Mouse (Mus musculus): ENCODE measurements around the gene Il4i1. TPM values are rescaled to one million over a fixed set of nuclear protein-coding genes. Genes with fewer than 3 reads are reported as not detected.

Il4i1 gene
- polyA plus RNA-seq, 1 experiment from 2014 or later, result 0.69 TPM

DNA sequence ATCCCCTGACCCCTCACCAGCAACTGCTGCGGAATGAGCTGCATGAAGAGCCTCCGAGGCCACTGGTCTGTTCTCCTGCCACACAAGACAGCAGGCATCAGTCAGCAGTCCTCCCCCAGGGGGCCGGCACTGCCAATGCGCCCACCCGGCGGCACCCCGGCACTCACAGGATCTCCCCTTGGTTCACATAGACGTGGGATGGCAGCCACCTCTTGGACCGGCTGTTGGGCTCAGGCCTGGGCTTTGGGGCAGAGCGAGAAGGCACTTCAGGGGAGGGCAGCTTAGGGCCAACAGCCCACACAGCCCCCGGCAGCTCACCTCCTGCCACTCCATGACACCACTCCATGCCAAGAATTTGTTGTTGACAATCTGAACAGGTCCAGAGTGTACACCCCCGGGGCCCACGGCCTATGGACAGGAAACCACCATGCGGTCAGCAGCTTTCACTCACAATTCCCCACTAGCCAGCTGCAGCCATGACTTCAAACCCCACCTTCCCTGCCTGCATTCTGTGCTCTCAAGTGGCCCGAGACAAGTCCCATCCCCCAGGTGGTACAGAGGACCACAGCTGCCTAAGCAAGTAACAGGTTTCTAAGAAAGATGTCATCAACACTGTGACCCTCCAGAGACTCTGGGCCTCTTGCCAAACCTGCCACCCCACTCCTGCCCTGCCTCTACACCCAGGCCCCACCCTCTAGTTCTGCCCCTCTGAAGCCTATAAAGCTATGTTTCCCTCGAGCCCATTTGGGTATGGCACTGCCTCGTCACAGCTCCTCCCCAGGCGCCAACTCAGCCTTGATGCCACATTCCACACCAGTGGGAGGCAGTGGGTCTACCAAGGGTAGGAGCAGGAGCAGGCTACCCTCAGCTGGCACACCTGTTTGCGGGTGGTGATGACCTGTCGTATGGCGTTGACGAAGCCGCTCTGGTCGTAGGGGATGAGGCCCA, 48.7 kb downstream of the Il4i1 start:
- Histone ChIP-seq H3K27ac (replicated peaks) (peak overlapping the region; percentile 100), H3K4me1 (replicated peaks; ENCODE audit: control insufficient read depth, insufficient read depth) (peaks cover 23% of the 10 kb centered on the region), H3K4me3 (ENCODE audit: low read depth, low read length) (no peak overlapping the region), H3K4me2 (replicated peaks; ENCODE audit: low read depth) (no peak overlapping the region), H3K9ac (ENCODE audit: low read length) (no peak overlapping the region), H3K27me3 (ENCODE audit: control insufficient read depth, insufficient read depth, low read length) (no peaks in the 10 kb centered on the region), H3K36me3 (ENCODE audit: control insufficient read depth, insufficient read depth, low read length) (peaks cover 27% of the 10 kb centered on the region), H3K9me3 (ENCODE audit: control insufficient read depth, low read length) (no peaks in the 10 kb centered on the region)
- no peak for TF ChIP-seq EP300 (optimal IDR thresholded peaks at IDR 0.05)
- 0 out of 2 replicates have a peak, but pooled peaks have one; percentile 2 for TF ChIP-seq CTCF (IDR thresholded peaks at IDR 0.05; ENCODE audit: low read depth)
- DNase-seq (ENCODE audit: low spot score) (peak; percentile 41), ATAC-seq (ENCODE audit: low FRiP score, low TSS enrichment) (no peak)
- 74% methylated on average over 24 of the region's 24 CpGs for WGBS

DNA sequence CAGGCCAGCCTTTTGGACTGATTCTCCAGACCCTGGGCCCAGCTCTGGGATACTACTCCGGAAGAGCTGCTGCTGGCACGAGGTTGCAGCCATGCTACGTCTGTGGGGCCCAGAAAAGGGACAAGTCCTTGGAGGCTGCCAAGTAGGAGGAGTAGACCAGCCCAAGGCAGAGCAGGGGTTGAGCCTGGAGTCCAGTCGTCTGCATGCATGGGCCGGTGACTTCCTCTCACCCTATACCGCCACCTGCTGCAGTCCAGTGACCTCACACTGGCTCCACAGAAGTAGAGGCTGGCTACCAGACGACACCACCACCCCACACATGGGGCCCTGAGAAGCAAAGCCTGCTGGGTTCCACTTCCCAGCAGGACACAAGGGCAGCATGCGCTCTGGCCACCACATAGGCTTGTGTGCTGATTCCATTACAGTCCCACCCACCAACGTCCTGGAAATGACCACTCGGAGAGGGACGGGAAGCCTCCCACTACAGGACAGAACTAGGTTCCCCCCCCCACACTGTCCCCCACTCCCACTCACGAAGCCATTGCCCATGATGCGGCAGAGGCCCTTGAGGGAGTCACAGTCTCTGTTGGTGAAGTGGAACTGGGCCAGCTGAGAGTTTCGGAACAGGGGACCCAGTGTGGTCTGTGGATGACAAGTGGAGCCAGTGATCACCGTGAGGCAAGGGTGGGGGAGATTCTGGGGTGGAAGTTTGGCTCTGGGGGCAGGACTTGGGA, 50.3 kb downstream of the Il4i1 start:
- peak; percentile 87 for DNase-seq (ENCODE audit: low spot score)
- Histone ChIP-seq H3K27ac (replicated peaks) (peak overlapping the region; percentile 100), H3K4me1 (replicated peaks; ENCODE audit: control insufficient read depth, insufficient read depth) (peaks cover 23% of the 10 kb centered on the region), H3K9ac (ENCODE audit: low read length) (peak overlapping the region; percentile 41), H3K27me3 (ENCODE audit: control insufficient read depth, insufficient read depth, low read length) (no peaks in the 10 kb centered on the region), H3K4me3 (ENCODE audit: low read depth, low read length) (peak overlapping the region; percentile 12), H3K36me3 (ENCODE audit: control insufficient read depth, insufficient read depth, low read length) (peaks cover 27% of the 10 kb centered on the region), H3K4me2 (replicated peaks; ENCODE audit: low read depth) (peak overlapping the region; percentile 75), H3K9me3 (ENCODE audit: control insufficient read depth, low read length) (no peaks in the 10 kb centered on the region)
- ATAC-seq (ENCODE audit: low FRiP score, low TSS enrichment), result peak; percentile 60
- 22% methylated on average over 15 of the region's 15 CpGs for WGBS
- TF ChIP-seq EP300 (optimal IDR thresholded peaks at IDR 0.05), result no peak
- TF ChIP-seq CTCF (IDR thresholded peaks at IDR 0.05; ENCODE audit: low read depth), result peak; percentile 60

DNA sequence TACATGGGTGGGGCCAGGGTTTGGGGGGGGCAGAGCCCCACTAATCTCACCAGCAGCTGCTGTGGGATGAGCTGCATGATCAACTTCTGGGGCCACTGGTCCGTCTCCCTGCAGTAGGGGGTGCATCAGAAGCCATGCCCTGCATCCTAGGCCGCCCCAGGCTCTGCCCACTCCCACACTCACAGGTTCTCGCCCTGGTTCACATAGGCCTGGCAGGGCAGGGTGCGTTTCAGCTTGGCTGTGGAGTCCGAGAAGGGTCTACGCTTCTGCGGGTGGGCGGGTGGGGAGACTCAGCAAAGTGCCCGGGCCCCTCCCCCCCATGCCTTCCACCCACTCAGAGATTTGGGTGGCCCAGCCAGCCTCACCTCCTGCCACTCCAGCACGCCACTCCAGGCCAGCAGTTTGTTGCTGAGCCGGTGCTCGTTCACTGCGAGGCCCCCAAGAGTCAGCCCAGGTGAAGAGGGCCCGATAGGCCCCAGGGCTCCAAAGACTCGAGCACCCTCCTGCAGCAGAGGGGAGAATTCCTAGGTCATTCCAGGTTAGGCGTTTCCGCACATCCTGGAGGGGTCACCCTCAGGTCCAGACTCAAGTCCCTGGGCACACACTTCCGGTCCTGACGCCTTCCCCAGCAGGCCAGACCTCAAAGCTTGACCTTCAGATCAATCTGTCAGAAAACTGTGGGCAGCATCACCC, 51.0 kb downstream of the Il4i1 start:
- Histone ChIP-seq H3K27ac (replicated peaks) (peak overlapping the region; percentile 100), H3K27me3 (ENCODE audit: control insufficient read depth, insufficient read depth, low read length) (no peaks in the 10 kb centered on the region), H3K36me3 (ENCODE audit: control insufficient read depth, insufficient read depth, low read length) (peaks cover 25% of the 10 kb centered on the region), H3K4me1 (replicated peaks; ENCODE audit: control insufficient read depth, insufficient read depth) (peaks cover 23% of the 10 kb centered on the region), H3K4me2 (replicated peaks; ENCODE audit: low read depth) (peak overlapping the region; percentile 75), H3K4me3 (ENCODE audit: low read depth, low read length) (peak overlapping the region; percentile 98; the same call in 1 of the 2 replicates), H3K9me3 (ENCODE audit: control insufficient read depth, low read length) (no peaks in the 10 kb centered on the region), H3K9ac (ENCODE audit: low read length) (peak overlapping the region; percentile 99; the same call in 1 of the 2 replicates)
- ATAC-seq (ENCODE audit: low FRiP score, low TSS enrichment) (no peak), DNase-seq (ENCODE audit: low spot score) (no peak)
- no peak for TF ChIP-seq CTCF (IDR thresholded peaks at IDR 0.05; ENCODE audit: low read depth)
- no peak for TF ChIP-seq EP300 (optimal IDR thresholded peaks at IDR 0.05)
- WGBS, result 42% methylated on average over 19 of the region's 19 CpGs

DNA sequence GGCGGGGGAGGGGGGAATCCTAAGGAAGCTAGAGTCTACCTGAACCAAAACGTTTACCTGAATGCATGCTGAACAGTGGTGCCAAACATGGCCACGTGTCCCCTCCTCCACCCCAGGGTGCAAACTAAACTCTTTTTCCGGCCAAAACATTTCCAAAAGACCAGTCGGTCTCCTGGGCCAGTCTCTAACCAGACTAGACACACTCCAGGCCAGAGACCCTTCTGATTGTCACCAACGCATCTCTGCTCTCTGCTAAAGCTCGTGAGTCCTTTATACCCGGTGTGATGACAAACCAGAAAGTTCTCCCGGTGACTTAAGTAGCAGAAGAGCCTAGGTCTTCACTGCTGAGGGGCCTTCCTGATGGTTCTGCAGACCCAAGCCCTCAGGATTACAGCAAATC, 51.6 kb downstream of the Il4i1 start:
- Histone ChIP-seq H3K4me3 (ENCODE audit: low read depth, low read length) (peak overlapping the region; percentile 98), H3K27ac (replicated peaks) (peak overlapping the region; percentile 100), H3K9me3 (ENCODE audit: control insufficient read depth, low read length) (no peaks in the 10 kb centered on the region), H3K27me3 (ENCODE audit: control insufficient read depth, insufficient read depth, low read length) (no peaks in the 10 kb centered on the region), H3K36me3 (ENCODE audit: control insufficient read depth, insufficient read depth, low read length) (peaks cover 19% of the 10 kb centered on the region), H3K4me2 (replicated peaks; ENCODE audit: low read depth) (peak overlapping the region; percentile 75), H3K9ac (ENCODE audit: low read length) (peak overlapping the region; percentile 99), H3K4me1 (replicated peaks; ENCODE audit: control insufficient read depth, insufficient read depth) (peaks cover 23% of the 10 kb centered on the region)
- WGBS, result 22% methylated on average over 9 of the region's 9 CpGs
- ATAC-seq (ENCODE audit: low FRiP score, low TSS enrichment) (no peak), DNase-seq (ENCODE audit: low spot score) (no peak)
- TF ChIP-seq EP300 (optimal IDR thresholded peaks at IDR 0.05) (no peak), CTCF (IDR thresholded peaks at IDR 0.05; ENCODE audit: low read depth) (no peak)

DNA sequence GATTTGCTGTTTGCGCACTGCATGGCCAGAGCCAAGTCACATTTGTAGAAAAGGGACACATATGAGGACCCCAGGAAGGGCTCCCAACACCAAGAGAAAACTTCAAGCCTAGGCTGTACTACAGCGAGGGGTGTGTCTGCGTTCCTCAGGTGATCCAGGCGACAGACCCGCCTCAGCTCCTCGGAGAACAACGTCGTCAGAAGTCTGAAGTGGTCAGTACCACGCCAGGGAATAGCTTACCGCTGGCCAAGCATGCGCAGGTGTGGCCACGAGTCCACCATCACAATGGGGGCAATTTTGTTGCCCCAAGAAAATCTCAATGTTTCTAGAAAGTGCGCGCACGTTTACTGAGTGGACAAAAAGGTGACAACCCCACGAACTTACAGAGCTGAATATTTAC, 52.3 kb downstream of the Il4i1 start:
- ATAC-seq (ENCODE audit: low FRiP score, low TSS enrichment), result no peak
- TF ChIP-seq EP300 (optimal IDR thresholded peaks at IDR 0.05) (no peak), CTCF (IDR thresholded peaks at IDR 0.05; ENCODE audit: low read depth) (no peak)
- WGBS, result 1% methylated on average over 16 of the region's 16 CpGs

More for the DNA sequence above, 52.3 kb downstream of the Il4i1 start:
- Histone ChIP-seq H3K27ac (replicated peaks) (peak overlapping the region; percentile 100), H3K27me3 (ENCODE audit: control insufficient read depth, insufficient read depth, low read length) (no peaks in the 10 kb centered on the region), H3K4me2 (replicated peaks; ENCODE audit: low read depth) (peak overlapping the region; percentile 75), H3K4me1 (replicated peaks; ENCODE audit: control insufficient read depth, insufficient read depth) (peaks cover 23% of the 10 kb centered on the region), H3K36me3 (ENCODE audit: control insufficient read depth, insufficient read depth, low read length) (peaks cover 13% of the 10 kb centered on the region), H3K4me3 (ENCODE audit: low read depth, low read length) (peak overlapping the region; percentile 98), H3K9ac (ENCODE audit: low read length) (peak overlapping the region; percentile 99), H3K9me3 (ENCODE audit: control insufficient read depth, low read length) (no peaks in the 10 kb centered on the region)
- DNase-seq (ENCODE audit: low spot score), result peak; percentile 68
